In genomic region chr19:6242281-6242680, GRCm38 (mm10) we compare ENCODE assay signal across 8 mouse cellular contexts. TPM values are rescaled to one million over a fixed set of nuclear protein-coding genes. Genes with fewer than 3 reads are reported as not detected.
A peak's percentile ranks its signal among the peaks of the same experiment; 100 is the strongest.
DNase-seq lines count a peak whose midpoint lies in the region; ATAC-seq and TF ChIP-seq lines count a peak whose summit lies in the region.

No protein-coding gene starts in this region.

- ATAC-seq in hindbrain, embryonic 15.5 days (ENCODE audit: low FRiP score, low read depth), result no peak
- peak; percentile 23 for ATAC-seq in liver, embryonic 12.5 days
- ATAC-seq in monocyte, adult 5-6 weeks (replicated peaks; ENCODE audit: insufficient number of reproducible peaks, low FRiP score, low TSS enrichment, poor library complexity, severe bottlenecking), result peak; percentile 79

- H3K27ac ChIP-seq in cerebellum, adult 2 months (ENCODE audit: insufficient read depth, low read length), result no peak overlapping the region
- peak overlapping the region; percentile 76; the same call in 1 of the 2 replicates for H3K27ac ChIP-seq in hindbrain, embryonic 15.5 days (replicated peaks)
- peak overlapping the region; percentile 93 for H3K27ac ChIP-seq in liver, embryonic 12.5 days

- peaks cover 24% of the 10 kb centered on the region for H3K36me3 ChIP-seq in hindbrain, embryonic 15.5 days
- H3K36me3 ChIP-seq in liver, embryonic 12.5 days, result peaks cover 36% of the 10 kb centered on the region

- DNase-seq in cerebellum, adult 2 months, result peak; percentile 48 to 56
- DNase-seq in cerebellum, adult 11 months, result no peak
- DNase-seq in adrenal gland, postnatal 14 days, result peak; percentile 80
- DNase-seq in fibroblast of lung, adult 2 months (ENCODE audit: low read depth), result peak; percentile 33
- DNase-seq in thymus, postnatal 0 days (ENCODE audit: low spot score), result peak; percentile 78

- H3K9me3 ChIP-seq in hindbrain, embryonic 15.5 days, result no peaks in the 10 kb centered on the region
- H3K9me3 ChIP-seq in liver, embryonic 12.5 days (replicated peaks), result no peaks in the 10 kb centered on the region

- H3K4me2 ChIP-seq in hindbrain, embryonic 15.5 days, result peak overlapping the region; percentile 95
- peak overlapping the region; percentile 96 for H3K4me2 ChIP-seq in liver, embryonic 12.5 days

- no peak for TF ChIP-seq POLR2A in cerebellum, adult 2 months (IDR thresholded peaks at IDR 0.05; ENCODE audit: borderline replicate concordance, insufficient read depth, low read length)

- H3K4me3 ChIP-seq in cerebellum, adult 2 months (replicated peaks; ENCODE audit: insufficient read depth, low read depth, low read length), result peak overlapping the region; percentile 95
- peak overlapping the region; percentile 96 for H3K4me3 ChIP-seq in hindbrain, embryonic 15.5 days
- H3K4me3 ChIP-seq in liver, embryonic 12.5 days, result peak overlapping the region; percentile 92

- 0% methylated on average over 4 of the region's 4 CpGs for WGBS in cerebellum, adult 2 months
- 2% methylated on average over 4 of the region's 4 CpGs for WGBS in hindbrain, embryonic 15.5 days
- under 1% methylated on average over 4 of the region's 4 CpGs for WGBS in liver, embryonic 12.5 days (ENCODE audit: insufficient replicate concordance)

- no peaks in the 10 kb centered on the region for H3K27me3 ChIP-seq in cerebellum, adult 2 months (ENCODE audit: control insufficient read depth, insufficient read depth, low read length)
- H3K27me3 ChIP-seq in hindbrain, embryonic 15.5 days, result no peaks in the 10 kb centered on the region
- no peaks in the 10 kb centered on the region for H3K27me3 ChIP-seq in liver, embryonic 12.5 days (replicated peaks)

- H3K9ac ChIP-seq in hindbrain, embryonic 15.5 days, result peak overlapping the region; percentile 97
- peak overlapping the region; percentile 95 for H3K9ac ChIP-seq in liver, embryonic 12.5 days

- no peak for TF ChIP-seq CTCF in cerebellum, adult 2 months (IDR thresholded peaks at IDR 0.05; ENCODE audit: borderline replicate concordance, insufficient read depth, low read depth, low read length)

- peaks cover 13% of the 10 kb centered on the region for H3K4me1 ChIP-seq in cerebellum, adult 2 months (ENCODE audit: control insufficient read depth, insufficient read depth, low read length)
- H3K4me1 ChIP-seq in hindbrain, embryonic 15.5 days (replicated peaks), result peaks cover 20% of the 10 kb centered on the region
- H3K4me1 ChIP-seq in liver, embryonic 12.5 days, result peaks cover 54% of the 10 kb centered on the region

RNA-seq across cellular contexts. Expression of gene Atg2a, which starts 0.8 kb away (rescaled TPM):
- 40.8 and 41.1 TPM in 2 replicates for polyA plus RNA-seq in cerebellum, adult 2 months (2012; rRNA removed)
- 27.5 and 30.6 TPM in 2 replicates for total RNA-seq in adrenal gland, postnatal 14 days (2021)
- polyA plus RNA-seq in hindbrain, embryonic 15.5 days (2015; fragmentation: Nextera tagmentation; extraction: Ambion mirVana), result 13.3 and 16.1 TPM in 2 replicates
- 7.1 and 8.2 TPM in 2 replicates for polyA plus RNA-seq in liver, embryonic 12.5 days (2016; fragmentation: Nextera tagmentation; extraction: Ambion mirVana)
- total RNA-seq in monocyte, adult 5-6 weeks (2017), result 32.7 to 41.0 TPM (median 33.2 TPM) in 3 replicates
- polyA plus RNA-seq in thymus, postnatal 0 days (2015; fragmentation: Nextera tagmentation; extraction: Ambion mirVana), result 5.6 and 6.5 TPM in 2 replicates

RNA-seq across cellular contexts. Expression of gene Ppp2r5b, which starts 6.6 kb away (rescaled TPM):
- polyA plus RNA-seq in cerebellum, adult 2 months (2012; rRNA removed), result 243 and 258 TPM in 2 replicates
- 64.8 and 67.0 TPM in 2 replicates for total RNA-seq in adrenal gland, postnatal 14 days (2021)
- polyA plus RNA-seq in hindbrain, embryonic 15.5 days (2015; fragmentation: Nextera tagmentation; extraction: Ambion mirVana), result 134 and 162 TPM in 2 replicates
- 6.4 TPM in 2 replicates for polyA plus RNA-seq in liver, embryonic 12.5 days (2016; fragmentation: Nextera tagmentation; extraction: Ambion mirVana)
- total RNA-seq in monocyte, adult 5-6 weeks (2017), result 15.6 to 22.7 TPM (median 18.0 TPM) in 3 replicates
- polyA plus RNA-seq in thymus, postnatal 0 days (2015; fragmentation: Nextera tagmentation; extraction: Ambion mirVana), result 8.9 TPM in 2 replicates

RNA-seq across cellular contexts. Expression of gene Gpha2, which starts 16.1 kb away (rescaled TPM):
- 0.21 TPM in 1 of 2 replicates, not detected in the other for polyA plus RNA-seq in cerebellum, adult 2 months (2012; rRNA removed)
- total RNA-seq in adrenal gland, postnatal 14 days (2021), result 19.6 and 20.2 TPM in 2 replicates
- 0.56 TPM in 1 of 2 replicates, not detected in the other for polyA plus RNA-seq in hindbrain, embryonic 15.5 days (2015; fragmentation: Nextera tagmentation; extraction: Ambion mirVana)
- not detected in 2 replicates for polyA plus RNA-seq in liver, embryonic 12.5 days (2016; fragmentation: Nextera tagmentation; extraction: Ambion mirVana)
- not detected in 3 replicates for total RNA-seq in monocyte, adult 5-6 weeks (2017)
- polyA plus RNA-seq in thymus, postnatal 0 days (2015; fragmentation: Nextera tagmentation; extraction: Ambion mirVana), result 3.6 and 4.0 TPM in 2 replicates

RNA-seq across cellular contexts. Expression of gene Ehd1, which starts 34.2 kb away (rescaled TPM):
- 168 and 220 TPM in 2 replicates for polyA plus RNA-seq in cerebellum, adult 2 months (2012; rRNA removed)
- total RNA-seq in adrenal gland, postnatal 14 days (2021), result 116 and 118 TPM in 2 replicates
- 92.5 and 103 TPM in 2 replicates for polyA plus RNA-seq in hindbrain, embryonic 15.5 days (2015; fragmentation: Nextera tagmentation; extraction: Ambion mirVana)
- polyA plus RNA-seq in liver, embryonic 12.5 days (2016; fragmentation: Nextera tagmentation; extraction: Ambion mirVana), result 85.4 and 91.9 TPM in 2 replicates
- total RNA-seq in monocyte, adult 5-6 weeks (2017), result 40.8 to 62.5 TPM (median 59.6 TPM) in 3 replicates
- 29.5 and 29.9 TPM in 2 replicates for polyA plus RNA-seq in thymus, postnatal 0 days (2015; fragmentation: Nextera tagmentation; extraction: Ambion mirVana)

RNA-seq across cellular contexts. Expression of gene Majin, which starts 58.1 kb away (rescaled TPM):
- 0.08 TPM in 2 replicates for polyA plus RNA-seq in cerebellum, adult 2 months (2012; rRNA removed)
- total RNA-seq in adrenal gland, postnatal 14 days (2021), result 1.0 and 1.2 TPM in 2 replicates
- not detected in 2 replicates for polyA plus RNA-seq in hindbrain, embryonic 15.5 days (2015; fragmentation: Nextera tagmentation; extraction: Ambion mirVana)
- not detected in 2 replicates for polyA plus RNA-seq in liver, embryonic 12.5 days (2016; fragmentation: Nextera tagmentation; extraction: Ambion mirVana)
- total RNA-seq in monocyte, adult 5-6 weeks (2017), result not detected in 3 replicates
- 0.47 and 0.50 TPM in 2 replicates for polyA plus RNA-seq in thymus, postnatal 0 days (2015; fragmentation: Nextera tagmentation; extraction: Ambion mirVana)

Comparison
In these comparisons a context has a peak if more than half of its experiments do, and no peak if none do; other contexts are left out.
1. RNA of gene Ppp2r5b, which starts 6.6 kb away (polyA plus RNA-seq): 243 to 258 TPM in cerebellum, adult 2 months and 134 to 162 TPM in hindbrain, embryonic 15.5 days; 8.9 TPM in thymus, postnatal 0 days and 6.4 TPM in liver, embryonic 12.5 days; every median in the first group is over 10 times any median in the second.
2. Peak in every context shown above with its lines, with median percentiles within 50 percentile points of each other: H3K4me3 ChIP-seq.